Mouse (Mus musculus): ENCODE measurements around the gene Ankrd13b. TPM values are rescaled to one million over a fixed set of nuclear protein-coding genes. Genes with fewer than 3 reads are reported as not detected.

Gene Ankrd13b
- total and polyA plus RNA-seq, 3 experiments: 0.41 to 1.3 TPM; not detected in 1

DNA sequence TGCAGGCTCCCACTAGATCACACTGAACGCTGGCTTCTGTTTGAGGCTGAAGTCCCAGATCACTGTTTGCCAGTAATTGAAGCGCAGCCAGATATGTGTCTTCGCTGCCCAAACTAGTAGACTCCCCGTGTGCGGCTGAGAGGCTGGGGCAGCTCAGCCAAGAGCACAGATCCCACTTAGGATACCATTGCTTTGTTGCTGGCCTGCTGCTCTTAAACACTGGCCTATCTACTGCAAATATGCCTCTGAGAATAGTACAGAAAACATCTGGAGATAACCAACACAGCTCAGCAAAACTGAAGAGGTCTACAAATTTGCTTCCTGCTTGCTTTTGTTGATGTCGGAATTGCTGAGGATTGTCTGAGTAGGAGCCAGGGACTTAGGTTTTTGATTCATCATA, 32.6 kb downstream of the Ankrd13b start:
- H3K4me3 ChIP-seq (ENCODE audit: low read depth, low read length): no peak overlapping the region
- no peak for ATAC-seq (ENCODE audit: extremely low read depth, insufficient number of reproducible peaks, low FRiP score, poor library complexity, severe bottlenecking)
- H3K36me3 ChIP-seq (replicated peaks): peaks cover 34% of the 10 kb centered on the region
- peaks cover 2% of the 10 kb centered on the region; the same call in 1 of the 2 replicates for H3K27me3 ChIP-seq (ENCODE audit: insufficient read depth, low read length)
- no peaks in the 10 kb centered on the region for H3K9me3 ChIP-seq (replicated peaks)
- DNase-seq (ENCODE audit: low spot score): no peak
- H3K4me1 ChIP-seq (ENCODE audit: insufficient read depth, low read depth, low read length): no peaks in the 10 kb centered on the region
- TF ChIP-seq CTCF (IDR thresholded peaks at IDR 0.05; ENCODE audit: low read depth, low read length) (no peak), GATA2 (IDR thresholded peaks at IDR 0.05; ENCODE audit: borderline replicate concordance, low read depth, low read length) (no peak), TAL1 (conservative IDR thresholded peaks at IDR 0.05; ENCODE audit: low read depth, low read length) (no peak), POLR2AphosphoS5 (IDR thresholded peaks at IDR 0.05; ENCODE audit: insufficient replicate concordance, low read depth, low read length) (no peak), GATA1 (IDR thresholded peaks at IDR 0.05; ENCODE audit: borderline replicate concordance, low read length) (no peak)

DNA sequence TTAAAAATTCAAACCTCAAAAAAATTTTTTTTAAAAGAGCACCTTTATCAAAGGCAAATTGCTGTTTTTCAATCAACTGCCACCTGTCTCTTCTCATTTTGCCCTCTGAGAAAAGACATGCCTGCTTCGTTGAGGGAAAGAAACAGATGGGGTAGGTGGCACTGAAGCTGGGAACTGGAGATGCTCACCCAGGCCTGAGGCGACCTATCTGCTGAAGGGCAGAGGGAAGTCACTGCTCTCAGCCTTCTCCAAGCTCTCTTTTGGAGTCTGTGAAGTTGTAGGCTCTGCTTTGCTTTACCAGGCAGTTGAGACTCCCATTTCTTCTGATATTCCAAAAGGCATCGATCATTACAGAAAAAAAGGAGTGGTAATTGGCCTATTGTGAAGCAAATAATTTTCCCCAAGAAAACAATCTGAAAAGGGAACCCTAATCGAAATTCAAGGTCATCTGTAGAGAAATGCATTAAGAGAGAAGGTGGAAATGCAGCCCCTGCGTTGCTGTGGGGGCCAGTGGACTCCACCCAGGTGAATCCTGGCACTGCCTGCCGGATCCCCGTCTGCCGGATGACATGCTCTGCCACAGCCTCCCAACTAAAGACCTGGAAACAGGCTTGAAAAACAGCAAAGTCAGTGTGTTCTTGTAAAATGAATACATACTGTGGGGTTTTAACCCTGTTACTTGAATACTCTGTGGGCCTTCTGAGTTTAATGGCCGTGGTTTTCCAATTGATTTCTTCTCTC, 33.5 kb downstream of the Ankrd13b start:
- no peak for DNase-seq (ENCODE audit: low spot score)
- Histone ChIP-seq H3K9me3 (replicated peaks) (no peaks in the 10 kb centered on the region), H3K4me3 (ENCODE audit: low read depth, low read length) (no peak overlapping the region), H3K4me1 (ENCODE audit: insufficient read depth, low read depth, low read length) (no peaks in the 10 kb centered on the region), H3K36me3 (replicated peaks) (peaks cover 36% of the 10 kb centered on the region), H3K27me3 (ENCODE audit: insufficient read depth, low read length) (no peaks in the 10 kb centered on the region)
- TF ChIP-seq GATA2 (IDR thresholded peaks at IDR 0.05; ENCODE audit: borderline replicate concordance, low read depth, low read length) (no peak), CTCF (IDR thresholded peaks at IDR 0.05; ENCODE audit: low read depth, low read length) (no peak), POLR2AphosphoS5 (IDR thresholded peaks at IDR 0.05; ENCODE audit: insufficient replicate concordance, low read depth, low read length) (no peak), GATA1 (IDR thresholded peaks at IDR 0.05; ENCODE audit: borderline replicate concordance, low read length) (no peak), TAL1 (conservative IDR thresholded peaks at IDR 0.05; ENCODE audit: low read depth, low read length) (no peak)
- ATAC-seq (ENCODE audit: extremely low read depth, insufficient number of reproducible peaks, low FRiP score, poor library complexity, severe bottlenecking): no peak

DNA sequence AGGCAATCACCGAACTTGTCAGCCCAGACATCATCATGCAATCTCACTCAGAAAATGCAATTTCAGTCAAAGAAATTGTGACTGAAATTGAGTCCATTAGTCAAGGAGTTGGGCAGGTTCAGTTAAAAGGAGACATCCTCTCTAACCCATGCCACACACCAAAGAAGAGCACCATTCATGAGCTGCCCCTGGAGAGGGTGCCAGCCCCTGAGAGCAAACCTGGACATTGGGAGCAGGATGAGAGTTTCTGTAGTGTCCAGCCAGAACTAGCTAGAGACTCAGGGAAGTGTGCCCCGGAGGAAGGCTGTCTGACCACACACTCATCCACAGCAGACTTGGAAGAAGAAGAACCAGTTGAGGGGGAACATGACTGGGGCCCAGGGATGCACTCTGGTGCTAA, 36.1 kb downstream of the Ankrd13b start:
- no peak overlapping the region for H3K4me3 ChIP-seq (ENCODE audit: low read depth, low read length)
- no peak for ATAC-seq (ENCODE audit: extremely low read depth, insufficient number of reproducible peaks, low FRiP score, poor library complexity, severe bottlenecking)
- H3K27me3 ChIP-seq (ENCODE audit: insufficient read depth, low read length): no peaks in the 10 kb centered on the region
- H3K36me3 ChIP-seq (replicated peaks): peaks cover 57% of the 10 kb centered on the region
- H3K9me3 ChIP-seq (replicated peaks): no peaks in the 10 kb centered on the region
- no peaks in the 10 kb centered on the region for H3K4me1 ChIP-seq (ENCODE audit: insufficient read depth, low read depth, low read length)
- TF ChIP-seq TAL1 (conservative IDR thresholded peaks at IDR 0.05; ENCODE audit: low read depth, low read length) (no peak), GATA2 (IDR thresholded peaks at IDR 0.05; ENCODE audit: borderline replicate concordance, low read depth, low read length) (no peak), CTCF (IDR thresholded peaks at IDR 0.05; ENCODE audit: low read depth, low read length) (no peak), POLR2AphosphoS5 (IDR thresholded peaks at IDR 0.05; ENCODE audit: insufficient replicate concordance, low read depth, low read length) (no peak), GATA1 (IDR thresholded peaks at IDR 0.05; ENCODE audit: borderline replicate concordance, low read length) (no peak)
- no peak for DNase-seq (ENCODE audit: low spot score)

DNA sequence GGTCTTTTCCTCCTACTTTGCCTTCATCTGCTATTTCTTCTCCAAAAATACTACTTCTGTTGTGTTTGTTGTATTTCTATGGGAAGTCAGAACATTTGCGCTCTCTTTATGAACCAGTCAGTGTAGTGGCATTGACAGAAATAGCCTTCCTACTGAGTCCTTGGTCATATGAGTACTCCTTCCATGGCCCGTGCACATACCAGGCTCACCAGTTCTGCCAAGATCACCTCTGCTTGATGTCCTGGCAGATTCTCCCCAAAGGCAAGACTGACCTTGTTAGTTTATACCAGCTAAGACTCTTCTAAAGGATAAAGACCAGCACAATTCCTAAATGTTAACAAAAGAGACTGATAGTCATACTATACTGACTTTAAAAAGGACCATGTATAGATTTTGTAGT, 37.8 kb downstream of the Ankrd13b start:
- Histone ChIP-seq H3K36me3 (replicated peaks) (peaks cover 54% of the 10 kb centered on the region), H3K4me1 (ENCODE audit: insufficient read depth, low read depth, low read length) (peaks cover 7% of the 10 kb centered on the region), H3K4me3 (ENCODE audit: low read depth, low read length) (no peak overlapping the region), H3K27me3 (ENCODE audit: insufficient read depth, low read length) (no peaks in the 10 kb centered on the region), H3K9me3 (replicated peaks) (no peaks in the 10 kb centered on the region)
- DNase-seq (ENCODE audit: low spot score) (no peak), ATAC-seq (ENCODE audit: extremely low read depth, insufficient number of reproducible peaks, low FRiP score, poor library complexity, severe bottlenecking) (no peak)
- TF ChIP-seq GATA1 (IDR thresholded peaks at IDR 0.05; ENCODE audit: borderline replicate concordance, low read length) (no peak), TAL1 (conservative IDR thresholded peaks at IDR 0.05; ENCODE audit: low read depth, low read length) (no peak), CTCF (IDR thresholded peaks at IDR 0.05; ENCODE audit: low read depth, low read length) (no peak), POLR2AphosphoS5 (IDR thresholded peaks at IDR 0.05; ENCODE audit: insufficient replicate concordance, low read depth, low read length) (no peak), GATA2 (IDR thresholded peaks at IDR 0.05; ENCODE audit: borderline replicate concordance, low read depth, low read length) (no peak)

DNA sequence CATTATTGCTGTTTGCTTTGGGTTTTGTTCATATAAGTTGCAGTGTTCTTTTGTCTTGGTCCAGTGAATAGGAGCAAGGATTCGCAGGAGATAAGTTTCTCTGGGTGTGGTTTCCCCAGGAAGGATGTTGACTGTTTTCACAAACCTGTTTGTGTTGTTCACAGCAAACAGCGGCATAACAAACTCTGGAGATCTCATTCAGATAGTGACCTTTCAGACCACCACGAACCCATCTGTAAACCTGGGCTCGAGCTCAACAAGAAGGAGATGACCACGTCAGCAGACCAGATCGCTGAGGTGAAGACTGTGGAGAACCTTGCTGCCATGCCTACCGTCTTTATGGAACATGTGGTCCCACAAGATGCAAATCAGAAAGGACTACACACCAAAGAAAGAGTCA, 40.3 kb downstream of the Ankrd13b start:
- Histone ChIP-seq H3K27me3 (ENCODE audit: insufficient read depth, low read length) (no peaks in the 10 kb centered on the region), H3K4me3 (ENCODE audit: low read depth, low read length) (no peak overlapping the region), H3K9me3 (replicated peaks) (no peaks in the 10 kb centered on the region), H3K4me1 (ENCODE audit: insufficient read depth, low read depth, low read length) (peaks cover 18% of the 10 kb centered on the region), H3K36me3 (replicated peaks) (peaks cover 43% of the 10 kb centered on the region)
- ATAC-seq (ENCODE audit: extremely low read depth, insufficient number of reproducible peaks, low FRiP score, poor library complexity, severe bottlenecking) (no peak), DNase-seq (ENCODE audit: low spot score) (no peak)
- TF ChIP-seq POLR2AphosphoS5 (IDR thresholded peaks at IDR 0.05; ENCODE audit: insufficient replicate concordance, low read depth, low read length) (no peak), CTCF (IDR thresholded peaks at IDR 0.05; ENCODE audit: low read depth, low read length) (no peak), GATA2 (IDR thresholded peaks at IDR 0.05; ENCODE audit: borderline replicate concordance, low read depth, low read length) (no peak)

DNA sequence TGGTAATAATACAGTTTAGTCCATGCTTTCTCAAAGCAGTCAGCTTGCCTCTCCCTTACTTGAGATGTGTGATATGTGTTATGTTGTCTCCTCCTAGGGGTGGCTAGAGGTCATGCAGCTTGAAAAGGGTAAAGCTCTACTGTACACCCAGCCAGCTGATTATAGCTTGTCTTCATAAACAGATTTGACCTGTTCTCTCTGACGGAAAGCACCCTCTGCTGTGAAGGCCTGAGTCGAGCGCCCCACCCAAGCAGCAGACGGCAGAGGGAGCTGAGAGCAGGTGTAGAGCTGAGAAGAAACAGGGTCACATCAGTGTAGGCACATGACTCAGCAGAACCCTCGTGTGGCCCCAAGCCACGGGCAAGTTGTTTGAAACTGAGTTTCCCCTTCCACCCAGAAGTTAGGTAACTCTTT, 42.8 kb downstream of the Ankrd13b start:
- peak; percentile 38 for DNase-seq (ENCODE audit: low spot score)
- no peak for TF ChIP-seq TAL1 (conservative IDR thresholded peaks at IDR 0.05; ENCODE audit: low read depth, low read length)
- peak; percentile 67 for TF ChIP-seq CTCF (IDR thresholded peaks at IDR 0.05; ENCODE audit: low read depth, low read length)
- no peak overlapping the region; the same call in 1 of the 2 replicates for H3K4me3 ChIP-seq (ENCODE audit: low read depth, low read length)

More for the DNA sequence above, 42.8 kb downstream of the Ankrd13b start:
- H3K4me1 ChIP-seq (ENCODE audit: insufficient read depth, low read depth, low read length): peaks cover 18% of the 10 kb centered on the region
- H3K27me3 ChIP-seq (ENCODE audit: insufficient read depth, low read length): no peaks in the 10 kb centered on the region
- H3K9me3 ChIP-seq (replicated peaks): no peaks in the 10 kb centered on the region
- peaks cover 42% of the 10 kb centered on the region for H3K36me3 ChIP-seq (replicated peaks)
- ATAC-seq (ENCODE audit: extremely low read depth, insufficient number of reproducible peaks, low FRiP score, poor library complexity, severe bottlenecking): peak; percentile 54

Data from G1E (cell line).